Mouse (Mus musculus): ENCODE measurements around the gene Gcm2.
A peak's percentile ranks its signal among the peaks of the same experiment; 100 is the strongest.

Gcm2 gene

GRCm38 (mm10) chr13:41079859-41080258 is 31.0 kb downstream of the Gcm2 start:
- DNase-seq (ENCODE audit: low spot score in 2 of 2): no peak

GRCm38 (mm10) chr13:41079421-41079780 is 31.4 kb downstream of the Gcm2 start, which contains the start of gene Mak:
Mak (minus strand) TSS chr13:41079706.
- DNase-seq (ENCODE audit: low spot score in 2 of 2): peak; percentile 32 to 57

GRCm38 (mm10) chr13:41078690-41079420 is 32.0 kb downstream of the Gcm2 start:
- DNase-seq (ENCODE audit: low spot score in 2 of 2): no peak

DNA sequence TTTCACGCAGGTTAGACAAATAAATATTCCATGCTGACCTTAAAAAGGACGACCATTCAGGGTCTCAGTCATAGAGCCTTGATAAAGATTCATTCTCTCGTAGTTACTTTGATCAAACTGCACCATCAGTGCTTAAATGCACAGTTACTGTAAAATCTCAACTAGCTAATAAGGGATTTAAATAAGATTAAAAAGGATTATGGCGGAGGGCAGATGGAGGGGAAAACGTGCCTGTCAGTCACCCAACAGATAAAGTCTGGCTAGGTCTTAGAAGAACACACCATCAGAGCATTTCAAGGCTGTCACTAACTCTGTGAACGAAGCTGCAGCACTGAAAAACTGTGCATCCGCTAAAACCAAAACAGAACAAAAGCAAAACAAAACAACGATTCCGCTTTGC is 32.9 kb downstream of the Gcm2 start:
- DNase-seq (ENCODE audit: low spot score in 2 of 2): no peak

DNA sequence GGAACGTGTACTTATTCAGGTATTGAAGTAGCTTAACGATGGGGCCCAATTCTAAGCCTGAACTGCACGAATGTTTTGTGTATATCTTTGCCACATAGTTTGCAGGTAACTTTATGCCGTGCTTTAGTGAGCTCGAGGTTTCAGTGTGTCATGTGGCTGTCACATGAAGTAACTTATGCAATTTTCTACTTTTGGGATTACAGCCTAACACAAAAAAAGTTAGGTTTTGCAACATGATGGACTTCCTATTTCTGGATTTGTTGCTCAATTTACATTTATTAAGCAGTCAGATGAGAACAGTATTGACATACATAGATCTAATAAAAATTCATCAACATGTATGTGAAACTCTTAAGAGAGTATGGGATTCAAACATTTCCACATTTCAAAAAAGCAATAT is 37.0 kb downstream of the Gcm2 start:
- no peak for DNase-seq (ENCODE audit: low spot score in 2 of 2)

DNA sequence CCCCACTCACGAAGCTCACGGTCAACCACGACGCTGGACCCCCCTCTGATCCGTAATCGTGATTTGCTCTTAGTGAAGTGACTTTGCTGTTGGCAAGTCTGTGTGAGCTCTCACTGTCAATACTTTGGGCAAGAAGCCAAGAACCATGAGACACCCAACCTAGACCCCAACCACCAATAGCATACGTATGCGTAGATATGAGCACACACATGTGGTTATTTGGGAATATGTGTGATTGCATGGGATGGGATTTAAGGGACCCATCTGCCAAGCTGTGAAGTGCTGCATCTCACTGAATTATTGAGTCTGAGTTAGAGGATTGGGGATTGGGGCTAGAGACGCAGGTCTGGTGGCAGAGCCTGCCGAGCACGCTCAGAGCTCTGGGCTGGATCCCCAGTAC is 39.2 kb downstream of the Gcm2 start:
- DNase-seq (ENCODE audit: low spot score in 2 of 2): no peak

- no peak for DNase-seq (ENCODE audit: low spot score in 2 of 2)
These were observed 43.2 kb downstream of the Gcm2 start for GRCm38 (mm10) chr13:41067618-41068017.

DNA sequence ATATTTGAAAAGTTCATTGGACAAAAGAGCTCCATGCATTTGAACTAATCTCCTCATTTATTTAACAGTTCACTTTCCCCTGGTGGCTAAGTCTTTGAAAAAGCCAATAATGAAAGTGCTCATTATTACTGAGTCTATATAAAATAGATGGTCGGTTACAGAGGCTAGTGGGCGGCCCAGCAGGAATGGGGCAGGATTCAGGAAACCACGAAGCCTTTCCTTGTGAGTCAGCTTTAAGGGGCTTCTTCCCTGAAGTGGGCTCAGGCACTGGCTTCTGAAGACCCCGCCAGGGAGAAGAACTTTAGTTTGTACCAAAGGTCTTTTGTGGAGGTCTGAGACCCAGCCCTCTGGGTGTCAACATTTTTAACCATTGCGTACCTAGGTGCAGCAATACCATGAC is 58.9 kb downstream of the Gcm2 start:
- no peak for DNase-seq (ENCODE audit: low spot score in 2 of 2)

Measured in urinary bladder, postnatal 36 days (tissue).